Mouse (Mus musculus): ENCODE measurements around the gene Mdm2. TPM values are rescaled to one million over a fixed set of nuclear protein-coding genes. Genes with fewer than 3 reads are reported as not detected.

Gene Mdm2
- polyA plus RNA-seq, 1 experiment: 2.1 TPM

GRCm38 (mm10) chr10:117729139-117729814 lies 18.7 kb upstream of the Mdm2 start:
- H3K4me3 ChIP-seq (replicated peaks): no peak overlapping the region
- peaks cover 29% of the 10 kb centered on the region for H3K4me1 ChIP-seq (ENCODE audit: control insufficient read depth)
- H3K36me3 ChIP-seq (ENCODE audit: control insufficient read depth): no peaks in the 10 kb centered on the region
- H3K9me3 ChIP-seq (ENCODE audit: control insufficient read depth, low read length): no peaks in the 10 kb centered on the region
- TF ChIP-seq TAL1 (IDR thresholded peaks at IDR 0.05; ENCODE audit: low read length) (no peak), GATA1 (IDR thresholded peaks at IDR 0.05; ENCODE audit: low read length) (no peak)
- H3K27me3 ChIP-seq (ENCODE audit: control insufficient read depth): no peaks in the 10 kb centered on the region

GRCm38 (mm10) chr10:117728574-117728973 lies 18.0 kb upstream of the Mdm2 start:
- Histone ChIP-seq H3K9me3 (ENCODE audit: control insufficient read depth, low read length) (no peaks in the 10 kb centered on the region), H3K27me3 (ENCODE audit: control insufficient read depth) (no peaks in the 10 kb centered on the region), H3K4me3 (replicated peaks) (no peak overlapping the region), H3K4me1 (ENCODE audit: control insufficient read depth) (peaks cover 29% of the 10 kb centered on the region), H3K36me3 (ENCODE audit: control insufficient read depth) (no peaks in the 10 kb centered on the region)
- TF ChIP-seq GATA1 (IDR thresholded peaks at IDR 0.05; ENCODE audit: low read length) (no peak), TAL1 (IDR thresholded peaks at IDR 0.05; ENCODE audit: low read length) (no peak)

- no peaks in the 10 kb centered on the region for H3K9me3 ChIP-seq (ENCODE audit: control insufficient read depth, low read length)
- no peaks in the 10 kb centered on the region for H3K27me3 ChIP-seq (ENCODE audit: control insufficient read depth)
- TF ChIP-seq TAL1 (IDR thresholded peaks at IDR 0.05; ENCODE audit: low read length) (no peak), GATA1 (IDR thresholded peaks at IDR 0.05; ENCODE audit: low read length) (no peak)
- no peak overlapping the region for H3K4me3 ChIP-seq (replicated peaks)
- peaks cover 20% of the 10 kb centered on the region for H3K4me1 ChIP-seq (ENCODE audit: control insufficient read depth)
- no peaks in the 10 kb centered on the region for H3K36me3 ChIP-seq (ENCODE audit: control insufficient read depth)
Observed at GRCm38 (mm10) chr10:117727518-117728110, 17.1 kb upstream of the Mdm2 start.

DNA sequence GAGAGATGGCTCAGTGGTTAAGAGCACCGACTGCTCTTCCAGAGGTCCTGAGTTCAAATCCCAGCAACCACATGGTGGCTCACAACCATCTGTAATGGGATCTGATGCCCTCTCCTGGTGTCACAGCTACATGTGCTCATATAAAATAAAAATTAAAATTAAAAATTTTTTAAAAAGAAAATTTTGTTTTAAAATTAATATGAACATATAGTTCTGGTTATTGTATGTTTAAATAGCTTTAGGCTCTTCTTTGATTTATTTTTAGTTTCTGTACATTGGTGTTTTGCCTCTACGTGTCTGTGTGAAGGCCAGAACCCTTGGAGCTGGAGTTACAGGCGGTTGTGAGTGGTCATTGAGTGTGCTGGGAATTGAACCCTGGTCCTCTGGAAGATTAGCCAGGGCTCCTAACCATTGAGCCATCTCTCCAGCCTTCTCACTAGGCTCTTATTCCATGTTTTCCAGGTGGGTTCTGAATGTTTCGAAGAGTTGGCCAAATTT lies 16.4 kb upstream of the Mdm2 start:
- no peak for TF ChIP-seq TAL1 (IDR thresholded peaks at IDR 0.05; ENCODE audit: low read length)
- Histone ChIP-seq H3K4me3 (replicated peaks) (no peak overlapping the region), H3K27me3 (ENCODE audit: control insufficient read depth) (no peaks in the 10 kb centered on the region), H3K4me1 (ENCODE audit: control insufficient read depth) (peaks cover 14% of the 10 kb centered on the region), H3K9me3 (ENCODE audit: control insufficient read depth, low read length) (no peaks in the 10 kb centered on the region), H3K36me3 (ENCODE audit: control insufficient read depth) (no peaks in the 10 kb centered on the region)

GRCm38 (mm10) chr10:117726350-117726749 lies 15.8 kb upstream of the Mdm2 start:
- no peaks in the 10 kb centered on the region for H3K36me3 ChIP-seq (ENCODE audit: control insufficient read depth)
- H3K9me3 ChIP-seq (ENCODE audit: control insufficient read depth, low read length): no peaks in the 10 kb centered on the region
- H3K4me1 ChIP-seq (ENCODE audit: control insufficient read depth): peaks cover 8% of the 10 kb centered on the region
- no peak for TF ChIP-seq GATA1 (IDR thresholded peaks at IDR 0.05; ENCODE audit: low read length)
- H3K4me3 ChIP-seq (replicated peaks): no peak overlapping the region
- no peaks in the 10 kb centered on the region for H3K27me3 ChIP-seq (ENCODE audit: control insufficient read depth)

- no peak for TF ChIP-seq TAL1 (IDR thresholded peaks at IDR 0.05; ENCODE audit: low read length)
- TF ChIP-seq GATA1 (IDR thresholded peaks at IDR 0.05; ENCODE audit: low read length): no peak
- Histone ChIP-seq H3K4me3 (replicated peaks) (no peak overlapping the region), H3K36me3 (ENCODE audit: control insufficient read depth) (no peaks in the 10 kb centered on the region), H3K9me3 (ENCODE audit: control insufficient read depth, low read length) (no peaks in the 10 kb centered on the region), H3K4me1 (ENCODE audit: control insufficient read depth) (peaks cover 2% of the 10 kb centered on the region), H3K27me3 (ENCODE audit: control insufficient read depth) (no peaks in the 10 kb centered on the region)
Observed at GRCm38 (mm10) chr10:117725671-117726070, 15.1 kb upstream of the Mdm2 start.

GRCm38 (mm10) chr10:117724804-117725361 lies 14.3 kb upstream of the Mdm2 start:
- no peaks in the 10 kb centered on the region for H3K36me3 ChIP-seq (ENCODE audit: control insufficient read depth)
- no peaks in the 10 kb centered on the region for H3K9me3 ChIP-seq (ENCODE audit: control insufficient read depth, low read length)
- H3K27me3 ChIP-seq (ENCODE audit: control insufficient read depth): no peaks in the 10 kb centered on the region
- H3K4me3 ChIP-seq (replicated peaks): no peak overlapping the region
- no peak for TF ChIP-seq GATA1 (IDR thresholded peaks at IDR 0.05; ENCODE audit: low read length)
- no peak for TF ChIP-seq TAL1 (IDR thresholded peaks at IDR 0.05; ENCODE audit: low read length)
- no peaks in the 10 kb centered on the region for H3K4me1 ChIP-seq (ENCODE audit: control insufficient read depth)

DNA sequence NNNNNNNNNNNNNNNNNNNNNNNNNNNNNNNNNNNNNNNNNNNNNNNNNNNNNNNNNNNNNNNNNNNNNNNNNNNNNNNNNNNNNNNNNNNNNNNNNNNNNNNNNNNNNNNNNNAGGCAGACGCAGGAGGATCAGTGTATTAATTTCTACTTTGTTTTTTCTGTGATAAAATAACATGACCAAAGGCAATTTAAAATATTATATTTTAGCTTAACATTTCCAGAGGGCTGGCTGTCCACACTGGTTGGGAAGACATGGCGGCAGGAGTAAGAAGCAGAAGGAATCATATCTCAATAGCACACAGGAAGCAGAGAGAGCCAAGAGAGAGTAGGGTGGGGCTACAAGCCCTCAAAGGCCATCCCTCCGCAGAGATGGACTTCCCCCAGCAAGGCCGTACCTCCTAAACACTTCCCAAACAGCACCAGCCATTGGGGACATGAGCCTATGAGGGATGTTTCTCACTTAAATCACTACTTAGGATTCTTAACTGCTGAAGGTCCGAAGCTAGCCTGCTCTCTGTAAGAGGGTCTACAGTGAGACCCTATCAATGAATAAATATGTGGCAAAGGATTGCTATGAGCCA lies 13.7 kb upstream of the Mdm2 start:
- no peaks in the 10 kb centered on the region for H3K4me1 ChIP-seq (ENCODE audit: control insufficient read depth)
- no peaks in the 10 kb centered on the region for H3K9me3 ChIP-seq (ENCODE audit: control insufficient read depth, low read length)
- no peaks in the 10 kb centered on the region for H3K27me3 ChIP-seq (ENCODE audit: control insufficient read depth)
- H3K36me3 ChIP-seq (ENCODE audit: control insufficient read depth): no peaks in the 10 kb centered on the region
- H3K4me3 ChIP-seq (replicated peaks): no peak overlapping the region
- TF ChIP-seq TAL1 (IDR thresholded peaks at IDR 0.05; ENCODE audit: low read length) (no peak), GATA1 (IDR thresholded peaks at IDR 0.05; ENCODE audit: low read length) (no peak)

All from erythroblast, embryonic 14.5 days (primary cell).